Mouse (Mus musculus) left cerebral cortex, adult 2 months (tissue): ENCODE measurements around the gene Fbxo40. TPM values are rescaled to one million over a fixed set of nuclear protein-coding genes. Genes with fewer than 3 reads are reported as not detected.

Experiments
- DNase-seq, 2 experiments: peaks; one replicate each; pipeline ENCODE4 v3.0.0; 2021 to 2022; ENCODE audit warnings: low spot score in 2 of 2, mixed read lengths in 1 of 2; ENCODE audit errors: extremely low spot score in 1 of 2
- H3K27ac ChIP-seq: fragments of 200-600 bp; 2 replicates; pipeline ENCODE4 v1.8.1; 2022
- H3K4me3 ChIP-seq: fragments of 200-600 bp; 2 replicates; pipeline ENCODE4 v1.8.1; 2022
- CTCF ChIP-seq: fragments of 200-600 bp; IDR thresholded peaks from 2 replicates; pipeline ENCODE4 v1.8.1; 2022; ENCODE audit warnings: antibody characterized with exemption, mild to moderate bottlenecking, moderate library complexity
- intact Hi-C: fragments of 180-260 bp; cut with DNase I; formaldehyde crosslinking; loops from one replicate; pipeline ENCODE4 v1.15.1; 2025
- total RNA-seq, 2 experiments: library from RNA; stranded (reverse); gene quantifications; 2 replicates each; pipeline ENCODE4 v1.2.3; 2021

Fbxo40 gene
- total RNA-seq, 2 experiments from 2014 or later = 0.36 TPM; not detected in 1

- Histone ChIP-seq H3K27ac (no peak overlapping the region), H3K4me3 (no peak overlapping the region)
- no peak for DNase-seq
- no peak for TF ChIP-seq CTCF
- intact Hi-C loops = no loop called here
These were observed 46.7 kb downstream of the Fbxo40 start for GRCm38 (mm10) chr16:36943591-36943990.

DNA sequence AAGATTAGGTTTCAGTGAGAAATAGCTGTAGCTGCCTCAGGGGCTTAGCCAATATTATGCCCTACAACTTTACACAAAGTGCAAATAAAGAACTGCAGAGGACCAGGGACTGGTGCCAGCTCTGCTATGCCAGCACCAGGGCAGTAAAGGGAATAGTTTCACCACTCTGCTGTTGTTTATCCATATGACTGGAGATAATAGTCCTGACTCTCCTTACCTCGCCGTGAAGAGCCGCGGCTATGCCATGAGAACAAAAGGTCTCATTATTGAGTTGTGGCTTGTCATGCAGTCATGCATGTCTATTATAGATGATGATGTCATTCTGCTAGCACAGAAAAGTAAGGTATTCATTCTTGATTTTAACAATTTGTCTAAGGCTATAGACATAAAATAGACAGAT, 48.4 kb downstream of the Fbxo40 start:
- Histone ChIP-seq H3K27ac (no peak overlapping the region), H3K4me3 (no peak overlapping the region)
- no peak for TF ChIP-seq CTCF
- DNase-seq = no peak
- intact Hi-C loops = no loop called here

DNA sequence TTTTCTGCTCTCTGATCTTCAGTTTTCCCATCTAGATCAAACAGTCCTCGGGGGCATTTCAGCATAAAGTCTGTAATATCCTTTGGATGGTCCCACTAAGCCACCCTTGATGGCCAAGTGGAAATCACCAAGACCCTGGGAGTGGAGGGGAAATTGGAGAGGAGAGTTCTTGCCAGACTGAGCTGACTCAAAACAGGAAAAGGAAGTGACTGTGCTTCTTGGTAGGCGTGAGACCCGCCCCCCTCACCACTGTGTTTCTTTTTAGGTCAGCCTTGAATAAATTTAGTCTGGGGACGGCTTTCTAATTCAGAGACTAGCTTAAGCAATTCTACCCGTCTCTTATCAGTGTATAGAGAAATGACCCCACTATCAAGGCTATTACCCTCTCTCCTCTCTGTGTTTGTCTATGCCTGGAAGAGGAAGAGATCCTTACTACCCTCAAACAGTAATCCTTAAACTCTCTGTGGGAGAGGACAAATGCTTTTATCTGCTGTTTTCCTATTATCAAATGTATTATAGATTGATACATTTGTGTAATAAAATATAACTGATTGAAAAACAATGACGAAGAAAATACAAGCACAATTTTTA, 49.0 kb downstream of the Fbxo40 start:
- intact Hi-C loops = no loop called here
- H3K27ac ChIP-seq = no peak overlapping the region
- DNase-seq = no peak
- no peak overlapping the region for H3K4me3 ChIP-seq
- TF ChIP-seq CTCF = no peak

- Histone ChIP-seq H3K4me3 (no peak overlapping the region), H3K27ac (no peak overlapping the region)
- no peak for TF ChIP-seq CTCF
- intact Hi-C loops = no loop called here
- DNase-seq = no peak
These were observed 54.5 kb downstream of the Fbxo40 start for GRCm38 (mm10) chr16:36935814-36936213.

DNA sequence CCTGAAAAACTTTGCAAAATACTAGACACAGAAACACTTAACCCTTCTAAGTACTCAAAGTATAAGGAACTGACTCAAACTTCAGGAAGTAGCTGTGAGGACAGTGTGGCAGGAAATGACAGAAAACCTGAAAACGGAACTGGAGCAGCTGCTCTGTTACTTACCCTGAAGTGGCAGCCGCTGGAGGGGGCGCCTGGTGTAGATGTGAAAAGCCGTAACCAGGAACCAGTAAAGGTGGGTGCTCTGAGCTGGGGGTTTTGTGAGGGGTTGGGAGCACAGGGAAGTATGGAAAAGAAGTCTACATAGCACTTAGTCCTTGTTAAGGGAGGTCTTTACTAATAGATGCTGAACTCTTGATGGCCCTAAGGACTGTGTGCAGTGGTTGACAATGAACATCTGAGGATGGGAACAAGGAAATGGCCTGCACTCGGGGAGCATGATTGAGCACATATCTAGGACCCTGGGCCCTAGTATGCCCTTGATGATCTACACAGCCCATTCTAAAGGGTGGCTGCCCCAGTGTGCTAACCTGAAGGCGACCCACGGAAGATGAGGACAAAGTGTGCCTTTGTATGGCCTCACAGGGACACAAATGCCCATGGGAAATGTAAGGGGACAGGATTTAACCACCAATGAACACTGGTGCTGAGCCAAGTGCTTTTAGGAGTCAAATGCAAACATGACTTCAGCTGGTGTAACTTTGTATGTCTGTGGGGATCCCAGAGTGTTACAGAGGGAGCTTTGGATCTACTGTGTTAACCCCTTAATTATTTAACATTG, 55.2 kb downstream of the Fbxo40 start, which contains the start of gene Hcls1:
Gene Hcls1 (plus strand): TSS at position 143 of the 780 bp plus-strand sequence.
- intact Hi-C loops = no loop called here
- peak within 1 kb of the TSS; percentile 24; the same call in 1 of the 2 replicates for H3K27ac ChIP-seq

GRCm38 (mm10) chr16:36934131-36934840, 56.0 kb downstream of the Fbxo40 start:
- Histone ChIP-seq H3K4me3 (no peak overlapping the region), H3K27ac (peak overlapping the region; percentile 24; the same call in 1 of the 2 replicates)
- no peak for TF ChIP-seq CTCF
- intact Hi-C loops = no loop called here
- DNase-seq = no peak

More for the DNA sequence above, 55.2 kb downstream of the Fbxo40 start, which contains the start of gene Hcls1:
- no peak for TF ChIP-seq CTCF
- no peak for DNase-seq
- no peak within 1 kb of the TSS for H3K4me3 ChIP-seq

GRCm38 (mm10) chr16:36932546-36932945, 57.7 kb downstream of the Fbxo40 start:
- no peak for DNase-seq
- H3K27ac ChIP-seq = no peak overlapping the region
- no peak for TF ChIP-seq CTCF
- H3K4me3 ChIP-seq = no peak overlapping the region
- intact Hi-C loops = no loop called here

- no peak for DNase-seq
- Histone ChIP-seq H3K4me3 (no peak overlapping the region), H3K27ac (no peak overlapping the region)
- intact Hi-C loops = no loop called here
- no peak for TF ChIP-seq CTCF
These were observed 58.3 kb downstream of the Fbxo40 start for GRCm38 (mm10) chr16:36931976-36932375.

- intact Hi-C loops = no loop called here
- no peak overlapping the region for H3K4me3 ChIP-seq
- TF ChIP-seq CTCF = no peak
- no peak overlapping the region for H3K27ac ChIP-seq
- DNase-seq = no peak
These were observed 58.9 kb downstream of the Fbxo40 start for GRCm38 (mm10) chr16:36931381-36931780.

DNA sequence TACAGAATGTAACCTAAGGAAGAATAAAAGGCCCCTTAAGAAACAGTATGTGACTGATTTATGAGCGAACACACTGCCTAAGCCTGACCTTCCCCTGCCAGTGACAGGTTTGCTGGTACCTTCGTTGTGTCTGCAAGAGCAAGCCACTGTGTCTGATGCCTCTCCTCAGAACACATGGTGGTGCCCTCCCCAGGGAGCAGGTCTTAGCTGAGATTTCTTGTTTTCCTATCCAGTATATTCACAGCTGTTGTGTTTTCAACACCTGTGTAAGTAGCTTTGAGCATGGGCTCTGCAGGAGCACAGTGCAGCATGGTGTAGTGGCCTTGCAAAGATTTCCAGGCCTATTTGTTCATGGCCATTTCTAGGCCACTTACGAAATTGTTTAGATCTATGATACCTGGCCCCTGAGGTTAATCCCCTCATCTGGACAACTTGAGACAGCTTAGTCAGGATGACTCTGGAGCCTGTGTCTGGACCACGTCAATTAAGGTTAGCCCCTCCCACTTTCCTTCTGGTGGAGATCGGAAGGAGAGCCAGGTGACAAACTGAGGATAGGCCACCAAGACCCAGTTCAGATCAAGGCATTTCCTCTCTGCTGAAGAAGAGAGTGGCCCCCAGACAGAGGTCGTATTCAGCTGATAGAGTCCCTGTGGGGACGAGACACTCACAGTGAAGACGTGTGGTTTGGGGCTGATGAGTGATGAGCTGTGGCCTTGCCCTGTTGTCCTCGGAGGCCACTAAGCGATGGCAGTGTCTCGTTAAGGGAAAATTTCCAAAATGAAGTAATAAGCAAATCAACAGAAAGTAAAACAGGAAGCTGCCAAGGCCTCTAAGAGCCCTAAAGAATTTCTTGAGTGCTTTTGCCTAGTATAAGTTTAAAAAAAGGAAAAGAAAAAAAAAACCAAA, 59.8 kb downstream of the Fbxo40 start:
- intact Hi-C loops = no loop called here
- TF ChIP-seq CTCF = no peak
- Histone ChIP-seq H3K4me3 (no peak overlapping the region), H3K27ac (no peak overlapping the region)
- DNase-seq = no peak

DNA sequence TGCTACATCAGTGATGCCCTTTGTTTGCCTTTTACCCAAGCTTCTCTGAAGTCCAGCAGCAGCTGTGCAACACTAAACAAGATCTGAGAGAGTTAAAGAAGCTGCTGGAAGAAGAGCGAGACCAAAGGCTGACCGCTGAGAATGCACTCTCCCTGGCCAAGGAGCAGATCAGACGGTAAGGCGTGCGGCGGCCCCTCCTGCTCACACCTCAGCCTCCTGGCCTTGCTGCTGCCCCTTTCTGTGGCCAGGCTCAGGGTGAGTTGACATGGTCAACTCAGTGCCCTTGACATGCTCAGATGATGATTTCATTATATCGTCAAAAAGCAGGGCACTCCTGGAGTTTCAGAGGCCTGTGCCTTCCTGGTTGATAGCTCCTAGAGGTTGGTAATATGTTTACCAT, 61.1 kb downstream of the Fbxo40 start:
- H3K27ac ChIP-seq = no peak overlapping the region
- H3K4me3 ChIP-seq = no peak overlapping the region
- no peak for TF ChIP-seq CTCF
- intact Hi-C loops = no loop called here
- DNase-seq = no peak
